Mouse (Mus musculus) liver, embryonic 13.5 days (tissue): Measurements from ENCODE around the gene Gyg. TPM values are rescaled to one million over a fixed set of nuclear protein-coding genes. Genes with fewer than 3 reads are reported as not detected.
A peak's percentile ranks its signal among the peaks of the same experiment; 100 is the strongest.

Source experiments
- ATAC-seq: fragments of 200-750 bp; cut with Nextera tagmentation; 2 replicates; pipeline ENCODE4 v1.8.0; 2017; ENCODE audit warnings: low read depth, mild to moderate bottlenecking, moderate number of reproducible peaks, moderate library complexity
- DNase-seq: peaks from one replicate; pipeline ENCODE4 v3.0.0; 2022
- H3K27ac ChIP-seq: fragments of 300-500 bp; sonication (generic); 2 replicates; pipeline ENCODE4 v1.5.1; 2015; ENCODE audit warnings: moderate library complexity, mild to moderate bottlenecking, inconsistent platforms
- H3K27me3 ChIP-seq: fragments of 300-500 bp; sonication (generic); 2 replicates; pipeline ENCODE4 v1.6.1; 2015; ENCODE audit warnings: mild to moderate bottlenecking, inconsistent platforms
- H3K36me3 ChIP-seq: fragments of 300-500 bp; sonication (generic); 2 replicates; pipeline ENCODE4 v1.6.1; 2015; ENCODE audit warnings: mild to moderate bottlenecking, inconsistent platforms
- H3K4me1 ChIP-seq: fragments of 300-500 bp; sonication (generic); replicated peaks from 2 replicates; pipeline ENCODE4 v1.6.1; 2015; ENCODE audit warnings: inconsistent platforms
- H3K4me2 ChIP-seq: fragments of 300-500 bp; sonication (generic); 2 replicates; pipeline ENCODE4 v1.6.1; 2015; ENCODE audit warnings: inconsistent platforms, mild to moderate bottlenecking, moderate library complexity
- H3K4me3 ChIP-seq: fragments of 300-500 bp; sonication (generic); replicated peaks from 2 replicates; pipeline ENCODE4 v1.5.1; 2015; ENCODE audit warnings: mild to moderate bottlenecking, inconsistent platforms
- H3K9ac ChIP-seq: fragments of 300-500 bp; sonication (generic); 2 replicates; pipeline ENCODE4 v1.6.1; 2015; ENCODE audit warnings: mild to moderate bottlenecking, inconsistent platforms
- H3K9me3 ChIP-seq: fragments of 300-500 bp; sonication (generic); replicated peaks from 2 replicates; pipeline ENCODE4 v1.6.1; 2016; ENCODE audit warnings: inconsistent platforms
- WGBS: fragments of 180-500 bp; shearing (Covaris S2); methylation state at CpG from one replicate; pipeline ENCODE4 v1.1.7; 2015; ENCODE audit not compliant: insufficient replicate concordance; 5-methylcytosine and 5-hydroxymethylcytosine counted together
- polyA plus RNA-seq: library from polyadenylated mRNA; unstranded; fragments of >200 nt; fragmentation: Nextera tagmentation; extraction: Ambion mirVana; gene quantifications from 2 replicates; pipeline ENCODE4 v1.2.1, GENCODE M21; 2015

The Gyg gene
- 25.6 and 28.5 TPM in 2 replicates for polyA plus RNA-seq

- peaks cover 12% of the 10 kb centered on the region for H3K4me1 ChIP-seq
- peaks cover 8% of the 10 kb centered on the region for H3K36me3 ChIP-seq
- 0 out of 2 replicates have a peak, but pooled peaks cover 4% of the 10 kb centered on the region for H3K9me3 ChIP-seq
- peak; percentile 45 for DNase-seq
- peak; percentile 92 for ATAC-seq
- peak within 1 kb of the TSS; percentile 80 for H3K9ac ChIP-seq
- H3K27me3 ChIP-seq: no peaks in the 10 kb centered on the region
- H3K4me2 ChIP-seq: peak within 1 kb of the TSS; percentile 83
- peak within 1 kb of the TSS; percentile 73 for H3K4me3 ChIP-seq
- H3K27ac ChIP-seq: 0 out of 2 replicates have a peak within 1 kb of the TSS, but pooled peaks have one; percentile 13
- WGBS: under 1% methylated on average over 73 of the region's 73 CpGs
Measured at GRCm38 (mm10) chr3:20154531-20155367, at the start of gene Gyg. Gyg (minus strand) TSS chr3:20155317.

GRCm38 (mm10) chr3:20198869-20199268, 43.8 kb upstream of the Gyg start:
- peak; percentile 19 for DNase-seq
- WGBS: 19% methylated on average over 6 of the region's 6 CpGs
- Histone ChIP-seq H3K9ac (no peak overlapping the region), H3K27ac (no peak overlapping the region), H3K4me3 (no peak overlapping the region), H3K9me3 (no peaks in the 10 kb centered on the region), H3K4me1 (no peaks in the 10 kb centered on the region), H3K4me2 (no peak overlapping the region), H3K36me3 (no peaks in the 10 kb centered on the region), H3K27me3 (no peaks in the 10 kb centered on the region)
- no peak for ATAC-seq

- ATAC-seq (no peak), DNase-seq (no peak)
- no peak overlapping the region for H3K9ac ChIP-seq
- no peak overlapping the region for H3K4me2 ChIP-seq
- no peak overlapping the region for H3K4me3 ChIP-seq
- H3K36me3 ChIP-seq: no peaks in the 10 kb centered on the region
- no peaks in the 10 kb centered on the region for H3K27me3 ChIP-seq
- H3K9me3 ChIP-seq: no peaks in the 10 kb centered on the region
- H3K4me1 ChIP-seq: no peaks in the 10 kb centered on the region
- H3K27ac ChIP-seq: no peak overlapping the region
- 25% methylated on average over 10 of the region's 10 CpGs for WGBS
Measured at GRCm38 (mm10) chr3:20197878-20198277, 42.8 kb upstream of the Gyg start.

GRCm38 (mm10) chr3:20188976-20189675, 34.0 kb upstream of the Gyg start:
- no peaks in the 10 kb centered on the region for H3K27me3 ChIP-seq
- H3K4me1 ChIP-seq: no peaks in the 10 kb centered on the region
- H3K9ac ChIP-seq: no peak overlapping the region
- ATAC-seq: no peak
- WGBS: 35% methylated on average over 5 of the region's 5 CpGs
- H3K36me3 ChIP-seq: no peaks in the 10 kb centered on the region
- no peaks in the 10 kb centered on the region for H3K9me3 ChIP-seq
- H3K4me2 ChIP-seq: no peak overlapping the region
- DNase-seq: no peak
- H3K4me3 ChIP-seq: no peak overlapping the region
- no peak overlapping the region for H3K27ac ChIP-seq

- DNase-seq: no peak
- Histone ChIP-seq H3K27me3 (no peaks in the 10 kb centered on the region), H3K4me3 (no peak overlapping the region), H3K4me1 (no peaks in the 10 kb centered on the region), H3K4me2 (no peak overlapping the region), H3K36me3 (no peaks in the 10 kb centered on the region), H3K9ac (no peak overlapping the region), H3K9me3 (no peaks in the 10 kb centered on the region), H3K27ac (no peak overlapping the region)
- ATAC-seq: no peak
- 69% methylated on average over 6 of the region's 6 CpGs for WGBS
Measured at GRCm38 (mm10) chr3:20172394-20172793, 17.3 kb upstream of the Gyg start.

- Histone ChIP-seq H3K36me3 (no peaks in the 10 kb centered on the region), H3K27ac (no peak overlapping the region), H3K4me2 (no peak overlapping the region), H3K9ac (no peak overlapping the region), H3K9me3 (no peaks in the 10 kb centered on the region), H3K4me1 (no peaks in the 10 kb centered on the region), H3K27me3 (no peaks in the 10 kb centered on the region), H3K4me3 (no peak overlapping the region)
- ATAC-seq (no peak), DNase-seq (no peak)
- 67% methylated on average over 1 of the region's 1 CpGs for WGBS
Measured at GRCm38 (mm10) chr3:20167487-20167886, 12.4 kb upstream of the Gyg start.

- Histone ChIP-seq H3K27ac (no peak overlapping the region), H3K4me2 (peak overlapping the region; percentile 83), H3K9ac (peak overlapping the region; percentile 80; the same call in 1 of the 2 replicates), H3K27me3 (no peaks in the 10 kb centered on the region), H3K9me3 (0 out of 2 replicates have a peak, but pooled peaks cover 7% of the 10 kb centered on the region), H3K4me1 (peaks cover 12% of the 10 kb centered on the region), H3K36me3 (peaks cover 4% of the 10 kb centered on the region; the same call in 1 of the 2 replicates), H3K4me3 (peak overlapping the region; percentile 73)
- WGBS: 46% methylated on average over 6 of the region's 6 CpGs
- ATAC-seq (no peak), DNase-seq (no peak)
Measured at GRCm38 (mm10) chr3:20155476-20155875, 359 bp upstream of the Gyg start.

GRCm38 (mm10) chr3:20151651-20152050, 3.5 kb downstream of the Gyg start:
- H3K27me3 ChIP-seq: no peaks in the 10 kb centered on the region
- H3K36me3 ChIP-seq: peaks cover 29% of the 10 kb centered on the region
- no peak overlapping the region for H3K4me2 ChIP-seq
- WGBS: 72% methylated on average over 3 of the region's 3 CpGs
- DNase-seq (no peak), ATAC-seq (no peak)
- H3K9me3 ChIP-seq: no peaks in the 10 kb centered on the region
- no peak overlapping the region for H3K4me3 ChIP-seq
- H3K9ac ChIP-seq: no peak overlapping the region
- H3K27ac ChIP-seq: no peak overlapping the region
- peaks cover 12% of the 10 kb centered on the region for H3K4me1 ChIP-seq

GRCm38 (mm10) chr3:20150511-20150910, 4.6 kb downstream of the Gyg start:
- Histone ChIP-seq H3K4me2 (no peak overlapping the region), H3K9me3 (no peaks in the 10 kb centered on the region), H3K36me3 (peaks cover 29% of the 10 kb centered on the region), H3K27ac (no peak overlapping the region), H3K9ac (no peak overlapping the region), H3K27me3 (no peaks in the 10 kb centered on the region), H3K4me1 (peaks cover 16% of the 10 kb centered on the region), H3K4me3 (no peak overlapping the region)
- no peak for ATAC-seq
- 61% methylated on average over 2 of the region's 2 CpGs for WGBS
- DNase-seq: no peak

GRCm38 (mm10) chr3:20147647-20148046, 7.5 kb downstream of the Gyg start:
- H3K27ac ChIP-seq: no peak overlapping the region
- ATAC-seq (no peak), DNase-seq (no peak)
- 86% methylated on average over 5 of the region's 5 CpGs for WGBS
- H3K4me2 ChIP-seq: no peak overlapping the region
- H3K4me3 ChIP-seq: no peak overlapping the region
- no peak overlapping the region for H3K9ac ChIP-seq
- peaks cover 4% of the 10 kb centered on the region; the same call in 1 of the 2 replicates for H3K4me1 ChIP-seq
- H3K27me3 ChIP-seq: no peaks in the 10 kb centered on the region
- H3K36me3 ChIP-seq: peaks cover 29% of the 10 kb centered on the region
- H3K9me3 ChIP-seq: no peaks in the 10 kb centered on the region

- no peaks in the 10 kb centered on the region for H3K27me3 ChIP-seq
- ATAC-seq (no peak), DNase-seq (no peak)
- peaks cover 4% of the 10 kb centered on the region; the same call in 1 of the 2 replicates for H3K4me1 ChIP-seq
- no peak overlapping the region for H3K4me3 ChIP-seq
- H3K36me3 ChIP-seq: peaks cover 29% of the 10 kb centered on the region
- no peak overlapping the region for H3K27ac ChIP-seq
- H3K4me2 ChIP-seq: no peak overlapping the region
- 78% methylated on average over 7 of the region's 7 CpGs for WGBS
- H3K9ac ChIP-seq: no peak overlapping the region
- no peaks in the 10 kb centered on the region for H3K9me3 ChIP-seq
Measured at GRCm38 (mm10) chr3:20146884-20147395, 8.2 kb downstream of the Gyg start.
